Mouse (Mus musculus): Measurements from ENCODE around the gene Fhit. TPM values are rescaled to one million over a fixed set of nuclear protein-coding genes. Genes with fewer than 3 reads are reported as not detected.

Gene Fhit
- polyA plus RNA-seq, 1 experiment from 2014 or later = 8.1 TPM

GRCm38 (mm10) chr14:11021391-11021790 is 140.4 kb downstream of the Fhit start:
- no peak for DNase-seq (ENCODE audit: low spot score)

GRCm38 (mm10) chr14:10978651-10979050 is 183.2 kb downstream of the Fhit start:
- 94% methylated on average over 3 of the region's 3 CpGs for WGBS
- H3K36me3 ChIP-seq (ENCODE audit: control insufficient read depth, insufficient read depth, low read length) = no peaks in the 10 kb centered on the region
- H3K4me3 ChIP-seq (ENCODE audit: low read depth, low read length) = no peak overlapping the region
- no peaks in the 10 kb centered on the region for H3K9me3 ChIP-seq (replicated peaks; ENCODE audit: control insufficient read depth, low read length)
- no peak overlapping the region for H3K27ac ChIP-seq (ENCODE audit: low read depth, low read length)
- ATAC-seq = no peak
- no peaks in the 10 kb centered on the region for H3K27me3 ChIP-seq (replicated peaks; ENCODE audit: control insufficient read depth, insufficient read depth, low read length)
- DNase-seq (ENCODE audit: low spot score) = no peak
- H3K4me2 ChIP-seq (ENCODE audit: low read length) = no peak overlapping the region
- H3K9ac ChIP-seq (ENCODE audit: low read length) = no peak overlapping the region
- H3K4me1 ChIP-seq (ENCODE audit: control insufficient read depth, insufficient read depth, low read length) = no peaks in the 10 kb centered on the region

More at GRCm38 (mm10) chr14:11021391-11021790, 140.4 kb downstream of the Fhit start:
- no peak overlapping the region for H3K27ac ChIP-seq (ENCODE audit: low read depth, low read length)
- no peak overlapping the region for H3K9ac ChIP-seq (ENCODE audit: low read length)
- no peak for ATAC-seq
- no peak overlapping the region for H3K4me3 ChIP-seq (ENCODE audit: low read depth, low read length)
- no peaks in the 10 kb centered on the region for H3K36me3 ChIP-seq (ENCODE audit: control insufficient read depth, insufficient read depth, low read length)
- no peak overlapping the region for H3K4me2 ChIP-seq (ENCODE audit: low read length)
- H3K27me3 ChIP-seq (replicated peaks; ENCODE audit: control insufficient read depth, insufficient read depth, low read length) = no peaks in the 10 kb centered on the region
- H3K4me1 ChIP-seq (ENCODE audit: control insufficient read depth, insufficient read depth, low read length) = no peaks in the 10 kb centered on the region
- H3K9me3 ChIP-seq (replicated peaks; ENCODE audit: control insufficient read depth, low read length) = no peaks in the 10 kb centered on the region
- WGBS = 17% methylated on average over 3 of the region's 3 CpGs

- no peak overlapping the region for H3K27ac ChIP-seq (ENCODE audit: low read depth, low read length)
- no peaks in the 10 kb centered on the region for H3K9me3 ChIP-seq (replicated peaks; ENCODE audit: control insufficient read depth, low read length)
- ATAC-seq = no peak
- WGBS = 97% methylated on average over 1 of the region's 1 CpGs
- H3K4me2 ChIP-seq (ENCODE audit: low read length) = no peak overlapping the region
- H3K4me1 ChIP-seq (ENCODE audit: control insufficient read depth, insufficient read depth, low read length) = no peaks in the 10 kb centered on the region
- no peaks in the 10 kb centered on the region for H3K27me3 ChIP-seq (replicated peaks; ENCODE audit: control insufficient read depth, insufficient read depth, low read length)
- DNase-seq (ENCODE audit: low spot score) = no peak
- H3K36me3 ChIP-seq (ENCODE audit: control insufficient read depth, insufficient read depth, low read length) = no peaks in the 10 kb centered on the region
- no peak overlapping the region for H3K9ac ChIP-seq (ENCODE audit: low read length)
- no peak overlapping the region for H3K4me3 ChIP-seq (ENCODE audit: low read depth, low read length)
Measured at GRCm38 (mm10) chr14:10941647-10942046, 220.2 kb downstream of the Fhit start.

- Histone ChIP-seq H3K4me1 (ENCODE audit: control insufficient read depth, insufficient read depth, low read length) (no peaks in the 10 kb centered on the region), H3K27me3 (replicated peaks; ENCODE audit: control insufficient read depth, insufficient read depth, low read length) (no peaks in the 10 kb centered on the region), H3K9ac (ENCODE audit: low read length) (no peak overlapping the region), H3K9me3 (replicated peaks; ENCODE audit: control insufficient read depth, low read length) (no peaks in the 10 kb centered on the region), H3K36me3 (ENCODE audit: control insufficient read depth, insufficient read depth, low read length) (no peaks in the 10 kb centered on the region), H3K4me3 (ENCODE audit: low read depth, low read length) (no peak overlapping the region), H3K4me2 (ENCODE audit: low read length) (no peak overlapping the region), H3K27ac (ENCODE audit: low read depth, low read length) (no peak overlapping the region)
- ATAC-seq (no peak), DNase-seq (ENCODE audit: low spot score) (peak; percentile 17)
- 9% methylated on average over 3 of the region's 3 CpGs for WGBS
Measured at GRCm38 (mm10) chr14:10933667-10934066, 228.2 kb downstream of the Fhit start.

GRCm38 (mm10) chr14:10917893-10918803 is 243.7 kb downstream of the Fhit start:
- ATAC-seq = peak; percentile 42; the same call in 1 of the 2 replicates
- H3K36me3 ChIP-seq (ENCODE audit: control insufficient read depth, insufficient read depth, low read length) = no peaks in the 10 kb centered on the region
- no peak overlapping the region for H3K27ac ChIP-seq (ENCODE audit: low read depth, low read length)
- H3K4me1 ChIP-seq (ENCODE audit: control insufficient read depth, insufficient read depth, low read length) = peaks cover 3% of the 10 kb centered on the region; the same call in 1 of the 2 replicates
- peak; percentile 32 for DNase-seq (ENCODE audit: low spot score)
- no peak overlapping the region for H3K4me3 ChIP-seq (ENCODE audit: low read depth, low read length)
- no peaks in the 10 kb centered on the region for H3K27me3 ChIP-seq (replicated peaks; ENCODE audit: control insufficient read depth, insufficient read depth, low read length)
- no peak overlapping the region for H3K4me2 ChIP-seq (ENCODE audit: low read length)
- 41% methylated on average over 7 of the region's 7 CpGs for WGBS
- no peaks in the 10 kb centered on the region for H3K9me3 ChIP-seq (replicated peaks; ENCODE audit: control insufficient read depth, low read length)
- H3K9ac ChIP-seq (ENCODE audit: low read length) = no peak overlapping the region

- 82% methylated on average over 2 of the region's 2 CpGs for WGBS
- Histone ChIP-seq H3K9ac (ENCODE audit: low read length) (no peak overlapping the region), H3K4me1 (ENCODE audit: control insufficient read depth, insufficient read depth, low read length) (no peaks in the 10 kb centered on the region), H3K27me3 (replicated peaks; ENCODE audit: control insufficient read depth, insufficient read depth, low read length) (no peaks in the 10 kb centered on the region), H3K4me3 (ENCODE audit: low read depth, low read length) (no peak overlapping the region), H3K27ac (ENCODE audit: low read depth, low read length) (no peak overlapping the region), H3K4me2 (ENCODE audit: low read length) (no peak overlapping the region), H3K9me3 (replicated peaks; ENCODE audit: control insufficient read depth, low read length) (no peaks in the 10 kb centered on the region), H3K36me3 (ENCODE audit: control insufficient read depth, insufficient read depth, low read length) (no peaks in the 10 kb centered on the region)
- no peak for ATAC-seq
- DNase-seq (ENCODE audit: low spot score) = no peak
Measured at GRCm38 (mm10) chr14:10908011-10908410, 253.8 kb downstream of the Fhit start.

GRCm38 (mm10) chr14:10882759-10883158 is 279.1 kb downstream of the Fhit start:
- no peak for ATAC-seq
- H3K4me2 ChIP-seq (ENCODE audit: low read length) = no peak overlapping the region
- H3K27ac ChIP-seq (ENCODE audit: low read depth, low read length) = no peak overlapping the region

GRCm38 (mm10) chr14:10880749-10881148 is 281.1 kb downstream of the Fhit start:
- H3K9ac ChIP-seq (ENCODE audit: low read length) = no peak overlapping the region
- H3K4me1 ChIP-seq (ENCODE audit: control insufficient read depth, insufficient read depth, low read length) = no peaks in the 10 kb centered on the region
- no peak overlapping the region for H3K4me3 ChIP-seq (ENCODE audit: low read depth, low read length)
- no peak overlapping the region for H3K27ac ChIP-seq (ENCODE audit: low read depth, low read length)
- no peak for ATAC-seq
- H3K4me2 ChIP-seq (ENCODE audit: low read length) = no peak overlapping the region
- no peaks in the 10 kb centered on the region for H3K9me3 ChIP-seq (replicated peaks; ENCODE audit: control insufficient read depth, low read length)
- no peaks in the 10 kb centered on the region for H3K36me3 ChIP-seq (ENCODE audit: control insufficient read depth, insufficient read depth, low read length)
- DNase-seq (ENCODE audit: low spot score) = no peak
- WGBS = 68% methylated on average over 2 of the region's 2 CpGs
- H3K27me3 ChIP-seq (replicated peaks; ENCODE audit: control insufficient read depth, insufficient read depth, low read length) = no peaks in the 10 kb centered on the region

More at GRCm38 (mm10) chr14:10882759-10883158, 279.1 kb downstream of the Fhit start:
- 31% methylated on average over 1 of the region's 1 CpGs for WGBS
- Histone ChIP-seq H3K4me3 (ENCODE audit: low read depth, low read length) (no peak overlapping the region), H3K9ac (ENCODE audit: low read length) (no peak overlapping the region), H3K9me3 (replicated peaks; ENCODE audit: control insufficient read depth, low read length) (no peaks in the 10 kb centered on the region), H3K27me3 (replicated peaks; ENCODE audit: control insufficient read depth, insufficient read depth, low read length) (no peaks in the 10 kb centered on the region), H3K36me3 (ENCODE audit: control insufficient read depth, insufficient read depth, low read length) (no peaks in the 10 kb centered on the region), H3K4me1 (ENCODE audit: control insufficient read depth, insufficient read depth, low read length) (no peaks in the 10 kb centered on the region)
- DNase-seq (ENCODE audit: low spot score) = no peak

Measured in forebrain, embryonic 14.5 days (tissue).